ENCODE assay signal across 16 mouse cellular contexts in genomic region chr3:104372374-104372773, GRCm38 (mm10).
DNase-seq lines count a peak whose midpoint lies in the region; ATAC-seq lines count a peak whose summit lies in the region.
"Had no signal": no experiment of that assay in that cellular context is flagged by ENCODE, and none has a peak within 500 bp of the region (broad histone marks: within the 10 kb centered on the region; RNA-seq: fewer than 3 reads in every experiment).

No protein-coding gene starts in this region.

- H3K4me3 ChIP-seq in heart, embryonic 12.5 days, result no peak overlapping the region
- no peak overlapping the region for H3K4me3 ChIP-seq in intestine, embryonic 15.5 days (replicated peaks)
- H3K4me3 ChIP-seq: embryonic facial prominence, embryonic 15.5 days; hindbrain, embryonic 12.5 days; midbrain, embryonic 12.5 days had no signal

- H3K36me3 ChIP-seq in heart, embryonic 12.5 days, result no peaks in the 10 kb centered on the region
- no peaks in the 10 kb centered on the region for H3K36me3 ChIP-seq in intestine, embryonic 15.5 days
- H3K36me3 ChIP-seq: embryonic facial prominence, embryonic 15.5 days; hindbrain, embryonic 12.5 days; midbrain, embryonic 12.5 days had no signal

- WGBS in heart, embryonic 12.5 days, result 31% methylated on average over 2 of the region's 2 CpGs
- WGBS in intestine, embryonic 15.5 days, result 72% methylated on average over 2 of the region's 2 CpGs

- H3K4me1 ChIP-seq in heart, embryonic 12.5 days (replicated peaks), result peaks cover 37% of the 10 kb centered on the region
- 0 out of 2 replicates have a peak, but pooled peaks cover 2% of the 10 kb centered on the region for H3K4me1 ChIP-seq in intestine, embryonic 15.5 days (replicated peaks)
- H3K4me1 ChIP-seq: embryonic facial prominence, embryonic 15.5 days; midbrain, embryonic 12.5 days had no signal

- H3K9me3 ChIP-seq in heart, embryonic 12.5 days (replicated peaks), result no peaks in the 10 kb centered on the region
- H3K9me3 ChIP-seq in intestine, embryonic 15.5 days, result no peaks in the 10 kb centered on the region
- H3K9me3 ChIP-seq: embryonic facial prominence, embryonic 15.5 days; hindbrain, embryonic 12.5 days; midbrain, embryonic 12.5 days had no signal

- no peaks in the 10 kb centered on the region for H3K27me3 ChIP-seq in heart, embryonic 12.5 days (replicated peaks)
- no peaks in the 10 kb centered on the region for H3K27me3 ChIP-seq in intestine, embryonic 15.5 days (replicated peaks)
- H3K27me3 ChIP-seq: embryonic facial prominence, embryonic 15.5 days; hindbrain, embryonic 12.5 days; midbrain, embryonic 12.5 days had no signal

- H3K9ac ChIP-seq in heart, embryonic 12.5 days, result no peak overlapping the region
- no peak overlapping the region for H3K9ac ChIP-seq in intestine, embryonic 15.5 days
- H3K9ac ChIP-seq: embryonic facial prominence, embryonic 15.5 days; hindbrain, embryonic 12.5 days; midbrain, embryonic 12.5 days had no signal

- no peak overlapping the region for H3K4me2 ChIP-seq in heart, embryonic 12.5 days
- H3K4me2 ChIP-seq in intestine, embryonic 15.5 days (replicated peaks), result no peak overlapping the region
- H3K4me2 ChIP-seq: embryonic facial prominence, embryonic 15.5 days; hindbrain, embryonic 12.5 days; midbrain, embryonic 12.5 days had no signal

- DNase-seq in heart, adult 8-10 months (ENCODE audit: low spot score), result peak; percentile 55
- DNase-seq in lung, adult 18-20 months, result peak; percentile 77 to 84
- peak; percentile 79 for DNase-seq in lung, postnatal 25 days (ENCODE audit: low spot score)
- DNase-seq in layer of hippocampus, postnatal 25 days (ENCODE audit: extremely low spot score in 1 of 2, low spot score in 1 of 2), result no peak
- DNase-seq: cerebellum, adult 9-11 months; kidney, postnatal 14 days; retina, postnatal 1 day; right cerebral cortex, postnatal 4 days; thymus, postnatal 25 days had no signal

- peak; percentile 69; the same call in 1 of the 2 replicates for ATAC-seq in heart, embryonic 12.5 days (ENCODE audit: insufficient number of reproducible peaks, low FRiP score)
- ATAC-seq in intestine, embryonic 15.5 days, result no peak
- no peak for ATAC-seq in cerebellum, adult (ENCODE audit: insufficient number of reproducible peaks, low FRiP score, low TSS enrichment)
- ATAC-seq: inflammation-experienced regulatory T-cells, adult 6 months had no signal

- peak overlapping the region; percentile 90 for H3K27ac ChIP-seq in heart, embryonic 12.5 days (ENCODE audit: poor library complexity, severe bottlenecking)
- H3K27ac ChIP-seq in intestine, embryonic 15.5 days, result no peak overlapping the region
- H3K27ac ChIP-seq: embryonic facial prominence, embryonic 15.5 days; hindbrain, embryonic 12.5 days; midbrain, embryonic 12.5 days had no signal

Comparison
In these comparisons a context has a peak if more than half of its experiments do, and no peak if none do; other contexts are left out.
1. DNase-seq: peak in heart, adult 8-10 months (single experiment), lung, adult 18-20 months (2 of 2) and lung, postnatal 25 days (single experiment); none in layer of hippocampus, postnatal 25 days (0 of 2).